Mouse (Mus musculus) frontal cortex, postnatal 25 days (tissue): ENCODE measurements at regions not wholly inside any gene's neighbourhood (a gene's known extent, or its start where the extent isn't known, plus 50 kb on each side); places are given as distances from the start of the nearest gene placed in this dataset.

Experiments used
- DNase-seq, 2 experiments: peaks; one replicate each; pipeline ENCODE4 v3.0.0; 2022; ENCODE audit warnings: low spot score in 2 of 2

DNA sequence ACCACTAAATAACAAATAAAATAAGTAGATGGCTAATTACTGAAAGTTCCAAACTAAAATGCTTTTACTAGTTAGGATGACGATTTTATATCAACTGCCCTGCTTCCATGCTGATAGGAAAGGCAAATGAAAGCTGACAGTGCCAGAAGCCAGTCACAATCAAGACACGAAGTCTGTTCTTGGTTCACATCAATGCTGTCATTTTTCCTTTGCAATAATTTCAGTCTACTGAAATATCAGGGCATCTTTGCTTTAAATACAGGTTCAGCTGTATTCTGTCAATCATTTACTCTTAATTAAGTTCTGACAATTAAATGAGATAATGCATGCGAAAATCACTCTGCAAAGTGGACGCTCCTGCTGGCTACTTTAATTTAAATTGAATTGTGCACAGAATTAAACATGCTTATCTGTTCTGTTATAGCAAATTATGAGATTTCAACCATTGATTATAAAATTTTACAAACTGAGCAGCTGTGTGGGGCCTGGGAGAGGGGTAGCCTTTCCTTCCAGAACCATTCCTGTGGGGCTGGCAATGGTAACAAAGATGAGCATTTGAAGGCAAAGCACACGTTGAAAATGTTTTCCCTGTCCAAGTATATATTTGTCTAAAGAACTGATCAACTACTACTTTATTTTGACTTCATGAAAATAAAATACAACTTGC is 160.1 kb upstream of the Cttnbp2 start:
- DNase-seq, result no peak

DNA sequence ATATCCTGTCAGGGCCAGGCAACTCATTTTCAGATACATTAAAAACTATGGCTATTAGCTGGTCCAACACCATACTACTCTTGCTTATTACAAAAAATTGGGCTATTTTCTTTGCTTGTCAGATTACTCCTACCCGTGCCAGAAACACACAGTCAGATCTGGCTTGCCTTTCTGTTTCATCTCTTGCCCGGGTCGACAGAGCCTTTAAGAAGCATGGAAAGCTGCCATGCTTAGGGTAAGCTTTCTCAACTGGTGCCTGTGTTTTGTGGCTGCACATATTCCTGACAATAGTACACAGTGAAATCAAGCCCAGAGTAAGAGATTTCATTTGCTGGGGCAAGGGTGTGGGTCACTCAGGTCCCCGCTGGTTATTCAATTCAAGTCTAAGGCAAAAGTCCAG is 162.5 kb upstream of the Cttnbp2 start:
- DNase-seq, result no peak

DNA sequence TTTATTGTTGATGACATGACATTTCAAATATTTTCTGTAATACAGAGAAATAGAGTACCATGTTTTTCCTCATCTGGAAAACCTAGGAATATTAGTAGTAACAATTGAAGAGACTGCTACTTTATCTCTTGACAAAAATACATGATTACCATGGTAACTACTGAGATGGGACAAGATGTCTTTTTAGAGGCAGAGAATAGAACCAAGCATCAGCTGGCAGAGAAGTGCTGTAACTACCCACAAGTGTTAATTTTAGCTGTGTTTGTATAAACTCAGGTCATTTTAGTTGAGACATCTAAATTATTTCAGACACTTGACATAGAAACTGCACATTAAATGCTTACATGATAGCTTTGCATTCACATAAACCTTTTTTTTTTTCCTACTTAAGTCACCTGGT is 166.1 kb upstream of the Cttnbp2 start:
- no peak for DNase-seq

DNA sequence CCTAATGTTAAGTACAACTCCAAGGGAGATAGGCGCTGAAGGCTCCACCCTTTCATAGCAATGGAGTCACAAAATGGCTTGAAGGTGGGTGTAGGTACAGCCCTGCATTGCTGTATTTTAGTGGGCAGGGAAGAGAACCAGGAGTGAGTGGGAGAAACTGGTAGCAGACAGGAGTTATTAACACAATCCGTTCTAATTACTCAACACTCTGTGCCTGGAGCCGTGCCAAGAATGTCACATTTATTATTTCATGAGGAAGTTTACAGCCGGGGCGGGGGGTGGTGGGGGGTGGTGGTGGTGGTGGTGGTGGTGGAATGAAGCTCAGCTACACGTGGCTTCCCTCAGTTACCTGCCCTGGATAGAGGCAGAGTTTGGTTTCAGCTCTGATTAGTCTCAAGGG is 166.3 kb upstream of the Lsm8 start:
- no peak for DNase-seq

DNA sequence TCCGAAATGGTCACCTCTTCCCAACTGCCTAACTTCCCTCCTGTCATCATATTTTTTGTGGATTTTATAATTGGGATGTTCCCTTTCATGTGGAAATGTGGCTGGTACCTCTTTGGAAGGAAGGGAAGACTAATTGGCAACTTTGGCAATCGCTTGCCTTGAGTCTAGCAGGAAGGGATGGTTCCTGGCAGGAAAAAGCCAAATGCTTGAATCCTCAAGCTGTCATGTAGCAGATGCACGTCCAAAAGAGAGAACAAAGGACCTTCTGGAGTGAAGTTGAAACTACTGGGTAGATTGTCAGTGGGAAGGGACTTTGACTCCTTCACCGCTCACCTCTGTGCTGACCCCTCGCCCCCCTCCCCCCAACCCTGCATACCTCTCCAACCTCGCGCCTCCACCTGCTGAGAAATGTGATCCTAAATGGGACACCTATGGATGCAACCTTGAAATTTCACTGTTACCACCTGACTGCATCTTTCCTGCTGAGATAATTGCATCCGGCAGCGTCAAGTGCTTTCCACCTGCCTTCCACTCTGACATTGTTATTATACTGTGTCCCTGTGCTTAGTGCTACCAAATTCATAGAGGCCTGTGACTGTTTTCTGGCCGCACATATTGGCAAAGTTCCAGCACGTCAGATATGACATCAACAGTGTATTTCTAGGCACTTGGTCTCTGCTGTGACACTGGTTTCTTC is 159.6 kb upstream of the Lsm8 start:
- no peak for DNase-seq

DNA sequence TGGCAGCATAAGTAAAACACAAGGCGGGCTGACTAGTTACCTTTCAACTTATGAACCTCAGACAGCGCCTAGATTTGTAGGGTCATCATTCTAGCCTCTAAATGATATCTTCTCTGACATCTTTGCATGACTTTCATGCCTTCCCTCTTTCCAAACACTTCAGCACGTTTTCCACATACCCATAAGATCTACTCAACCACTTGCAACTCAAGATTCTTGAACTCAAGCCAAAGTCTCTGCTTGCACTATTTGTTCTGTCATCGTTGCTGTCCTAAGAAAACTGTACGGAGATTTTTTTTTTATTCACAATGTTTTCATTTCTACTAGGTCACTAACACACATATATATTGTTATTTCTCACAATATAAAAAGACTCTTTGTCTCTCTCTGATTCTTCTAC is 150.8 kb upstream of the Lsm8 start:
- no peak for DNase-seq

DNA sequence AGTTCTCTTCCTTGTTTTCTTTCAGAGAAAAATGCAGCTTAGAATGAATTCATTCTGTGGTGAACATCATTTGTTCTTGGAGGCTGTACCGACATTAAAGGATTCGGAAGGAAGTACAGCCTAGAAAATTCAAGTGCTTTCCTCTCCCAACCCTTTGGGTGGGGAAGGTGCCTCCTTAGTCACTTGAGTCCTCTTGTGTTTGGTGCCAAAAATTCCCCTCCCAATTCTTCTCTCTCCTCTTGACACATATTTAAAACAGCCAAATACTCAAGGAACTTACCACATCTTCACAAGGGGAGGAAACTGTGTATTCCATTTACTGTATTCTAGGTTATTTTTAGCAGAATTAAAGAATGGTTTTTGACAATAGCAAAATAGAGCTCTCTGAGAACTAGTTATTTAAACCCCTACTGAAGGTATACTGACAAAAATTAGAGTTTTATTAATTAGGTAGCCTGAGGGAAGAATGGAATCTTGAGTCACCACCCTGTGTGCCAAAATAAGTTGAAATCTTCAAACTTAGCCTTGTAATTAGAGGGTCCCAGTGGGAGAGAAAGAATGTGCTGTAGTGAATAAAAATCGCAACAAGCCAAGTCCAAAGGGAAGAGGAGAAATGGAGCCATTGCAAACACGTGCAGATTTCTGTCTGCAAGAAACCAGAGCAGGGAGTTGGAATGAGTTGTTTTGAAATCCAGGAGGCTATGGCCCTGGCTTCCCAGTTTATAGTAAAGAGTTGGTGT is 149.2 kb upstream of the Lsm8 start:
- no peak for DNase-seq

DNA sequence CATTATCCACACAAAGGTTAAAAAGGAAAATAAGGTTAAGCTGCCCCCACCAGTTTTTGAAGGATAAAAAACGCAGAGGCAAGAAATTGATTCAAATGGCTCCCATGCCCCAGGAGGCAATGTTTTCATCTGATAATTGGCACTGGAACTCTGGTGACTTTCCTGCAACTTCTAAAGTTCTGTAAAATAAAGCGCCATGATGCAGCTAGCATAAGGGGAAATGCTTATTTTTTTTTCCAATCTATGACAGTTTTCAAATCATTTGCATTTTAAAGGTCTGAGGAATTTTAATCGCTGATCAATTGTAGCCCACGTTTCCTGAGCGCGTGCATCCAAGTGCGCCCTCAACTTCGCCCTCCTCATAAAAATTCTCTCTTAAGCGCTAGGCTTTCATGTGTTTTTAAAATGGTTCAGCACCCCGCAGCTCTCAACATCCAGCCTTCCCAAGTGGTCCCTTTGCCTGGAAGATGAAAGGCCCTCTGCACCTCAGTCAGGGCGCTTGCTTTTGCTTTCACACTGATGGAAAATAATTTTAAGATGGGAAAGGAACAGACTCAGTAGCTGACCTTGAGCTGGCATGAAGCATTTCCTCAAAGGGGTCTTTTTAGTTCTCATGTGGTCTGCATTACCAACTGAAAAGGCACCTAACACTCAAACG is 148.5 kb upstream of the Lsm8 start:
- no peak for DNase-seq

DNA sequence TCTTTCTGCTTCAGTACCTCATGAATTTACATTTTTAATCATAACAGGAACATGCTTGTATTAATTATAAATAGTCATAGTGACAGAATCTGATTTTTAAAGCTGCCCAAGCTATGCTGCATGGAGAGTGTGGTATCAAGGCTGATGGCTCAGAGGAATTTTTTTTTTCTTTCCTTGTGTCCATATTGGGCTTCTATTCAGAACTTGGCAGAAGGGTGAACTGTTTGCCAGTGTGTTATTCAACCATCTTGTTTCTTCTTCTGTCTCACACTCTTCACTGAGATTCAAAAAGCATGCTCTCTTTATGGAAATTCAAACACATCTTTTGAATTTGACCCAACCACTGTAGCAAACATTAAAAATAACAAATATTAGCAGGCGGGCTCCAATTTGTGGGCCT is 137.6 kb upstream of the Lsm8 start:
- DNase-seq, result no peak

DNA sequence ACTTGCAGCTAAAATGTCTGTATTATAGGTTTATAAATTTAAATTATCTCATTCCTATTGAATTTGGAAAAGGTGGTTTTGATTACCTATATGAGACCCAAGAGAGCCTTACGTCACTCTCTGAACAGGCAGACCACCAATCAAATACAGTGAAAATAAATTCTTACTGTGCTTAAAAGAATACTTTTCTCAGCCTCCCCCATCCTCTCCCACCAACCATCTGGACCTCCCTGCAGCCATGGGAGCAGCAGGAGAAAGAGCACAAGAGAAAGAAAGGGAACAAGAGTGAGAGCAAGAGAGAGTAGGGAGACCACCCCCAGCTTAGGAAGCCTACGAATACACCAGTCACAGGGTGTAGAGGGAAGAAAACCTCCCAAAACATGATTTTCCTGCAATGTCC is 99.5 kb upstream of the Lsm8 start:
- DNase-seq, result peak in 1 of 2 experiments; percentile 9

DNA sequence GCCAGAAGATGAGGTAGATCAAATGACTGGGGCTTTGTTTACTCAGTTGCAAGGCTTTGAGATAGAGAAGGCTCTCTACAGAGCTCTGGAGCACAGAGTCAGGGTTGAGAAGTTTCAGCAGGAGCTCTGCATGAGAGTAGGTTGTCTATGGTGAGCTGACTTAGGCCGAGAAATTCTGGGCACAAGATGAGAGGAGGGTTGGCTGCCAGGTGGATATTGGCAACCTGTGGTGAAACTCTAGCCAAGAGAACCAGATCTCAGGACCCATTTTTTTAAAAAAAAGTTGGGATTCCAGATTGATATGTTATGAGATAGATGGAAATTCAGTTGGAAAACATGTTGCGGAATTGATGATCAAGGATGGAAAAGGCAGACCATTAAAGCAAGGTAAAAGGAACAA is 83.8 kb upstream of the Lsm8 start:
- DNase-seq, result no peak

DNA sequence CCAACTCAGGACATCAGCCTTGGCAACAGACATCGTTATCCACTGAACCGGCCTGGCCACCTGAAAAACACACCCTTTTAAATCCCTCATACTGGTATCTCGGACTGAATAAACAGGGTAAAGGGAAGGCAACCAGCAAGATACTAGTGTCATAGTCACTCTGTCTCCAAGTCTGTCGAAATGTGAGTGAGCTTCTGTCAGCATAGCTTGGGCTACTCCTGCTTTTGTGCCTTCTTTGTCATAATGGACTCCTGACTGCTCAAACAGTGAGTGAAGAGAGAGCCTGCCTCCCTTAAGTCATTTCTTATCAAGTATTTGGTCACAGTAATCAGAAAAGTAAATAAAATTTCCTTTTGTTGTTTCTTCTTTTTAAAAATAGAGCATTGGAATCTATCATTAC is 53.0 kb upstream of the Lsm8 start:
- DNase-seq, result no peak

DNA sequence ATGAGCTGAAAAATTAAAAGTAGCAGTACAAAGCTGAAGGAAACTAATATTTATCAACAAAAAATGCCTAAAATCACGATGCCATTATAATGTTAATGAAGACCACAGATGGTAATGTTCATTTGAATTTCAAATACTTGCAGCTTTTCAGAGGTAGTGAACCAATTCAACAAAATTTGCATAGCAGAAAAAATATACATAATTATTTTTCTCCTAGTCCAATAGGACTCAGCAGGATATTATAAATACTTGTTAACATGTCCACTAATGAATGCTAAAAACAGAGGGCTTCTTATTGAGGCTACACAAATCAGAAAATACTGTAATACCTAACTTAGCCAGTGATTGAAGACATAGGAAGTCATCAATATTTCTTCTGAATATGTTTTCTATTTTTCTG is 52.5 kb upstream of the Lsm8 start:
- DNase-seq, result no peak

DNA sequence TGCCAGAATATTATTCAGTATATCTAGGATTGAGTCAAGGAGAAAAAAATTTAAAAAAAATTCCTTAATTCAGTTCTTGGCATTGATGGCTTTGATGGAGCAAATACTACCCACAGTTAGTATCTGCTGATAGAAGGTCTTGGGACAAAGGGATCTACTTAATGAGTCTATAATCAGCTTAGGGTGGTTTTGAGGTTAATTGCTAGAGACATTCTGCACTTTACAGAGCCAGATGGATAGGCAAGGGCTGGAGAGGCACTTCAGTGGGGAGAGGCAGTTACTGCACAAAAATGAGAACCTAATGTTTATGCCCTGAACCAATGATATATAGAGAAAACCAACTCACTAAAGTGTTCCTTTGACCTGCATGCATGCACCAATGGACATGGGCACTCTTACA is 51.8 kb upstream of the Lsm8 start:
- no peak for DNase-seq
